Mouse (Mus musculus) CH12.LX (cell line): ENCODE measurements around the gene Kcnj10.

Experiments
- CTCF ChIP-seq, 2 experiments: IDR thresholded peaks in 1 of 2; conservative IDR thresholded peaks in 1 of 2; 2 replicates each; pipeline ENCODE4 v1.5.1; 2011 to 2012; ENCODE audit warnings: low read depth in 2 of 2, low read length in 2 of 2, improper control_type of control experiment in 1 of 2, inconsistent platforms in 1 of 2, mild to moderate bottlenecking in 1 of 2, moderate library complexity in 1 of 2
- EP300 ChIP-seq: IDR thresholded peaks from 2 replicates; pipeline ENCODE4 v1.6.1; 2011; ENCODE audit warnings: low read length, improper control_type of control experiment
- POLR2A ChIP-seq: IDR thresholded peaks from 2 replicates; pipeline ENCODE4 v1.6.1; 2011; ENCODE audit warnings: low read depth, mild to moderate bottlenecking, improper control_type of control experiment, low read length
- RCOR1 ChIP-seq: conservative IDR thresholded peaks from 2 replicates; pipeline ENCODE4 v1.6.1; 2012; ENCODE audit warnings: low read depth, mild to moderate bottlenecking, inconsistent platforms, low read length, improper control_type of control experiment
- SMC3 ChIP-seq: IDR thresholded peaks from 2 replicates; pipeline ENCODE4 v1.6.1; 2011; ENCODE audit warnings: low read depth, low read length, improper control_type of control experiment
- ZKSCAN1 ChIP-seq: IDR thresholded peaks from 2 replicates; pipeline ENCODE4 v1.6.1; 2012; ENCODE audit warnings: low read depth, inconsistent platforms, low read length, improper control_type of control experiment, borderline replicate concordance

- no peak for TF ChIP-seq CTCF (conservative IDR thresholded peaks at IDR 0.05 in 1 of 2, IDR thresholded peaks at IDR 0.05 in 1 of 2; ENCODE audit: low read depth in 2 of 2, low read length in 2 of 2)
- TF ChIP-seq POLR2A: no peak
- TF ChIP-seq RCOR1: no peak
- no peak for TF ChIP-seq EP300
- TF ChIP-seq ZKSCAN1: no peak
- no peak for TF ChIP-seq SMC3
These were observed 18.3 kb upstream of the Kcnj10 start for GRCm38 (mm10) chr1:172322725-172323124.
